Mouse (Mus musculus) kidney, embryonic 15.5 days (tissue): ENCODE results near the gene Eri3. TPM values are rescaled to one million over a fixed set of nuclear protein-coding genes. Genes with fewer than 3 reads are reported as not detected.

Experiments
- ATAC-seq: fragments of 200-750 bp; cut with Nextera tagmentation; replicated peaks from 2 replicates; pipeline ENCODE4 v1.8.0; 2017; ENCODE audit warnings: moderate TSS enrichment; ENCODE audit not compliant: low FRiP score
- H3K27ac ChIP-seq: fragments of 300-500 bp; sonication (generic); 2 replicates; pipeline ENCODE4 v1.5.1; 2015; ENCODE audit warnings: mild to moderate bottlenecking, inconsistent platforms
- H3K27me3 ChIP-seq: fragments of 300-500 bp; sonication (generic); 2 replicates; pipeline ENCODE4 v1.6.1; 2015; ENCODE audit warnings: inconsistent platforms
- H3K36me3 ChIP-seq: fragments of 300-500 bp; sonication (generic); 2 replicates; pipeline ENCODE4 v1.6.1; 2015; ENCODE audit warnings: inconsistent platforms
- H3K4me1 ChIP-seq: fragments of 300-500 bp; sonication (generic); 2 replicates; pipeline ENCODE4 v1.6.1; 2015; ENCODE audit warnings: inconsistent platforms
- H3K4me2 ChIP-seq: fragments of 300-500 bp; sonication (generic); 2 replicates; pipeline ENCODE4 v1.6.1; 2015; ENCODE audit warnings: moderate library complexity, mild to moderate bottlenecking, inconsistent platforms
- H3K4me3 ChIP-seq: fragments of 300-500 bp; sonication (generic); replicated peaks from 2 replicates; pipeline ENCODE4 v1.5.1; 2015; ENCODE audit warnings: mild to moderate bottlenecking, inconsistent platforms
- H3K9ac ChIP-seq: fragments of 300-500 bp; sonication (generic); 2 replicates; pipeline ENCODE4 v1.6.1; 2015; ENCODE audit warnings: mild to moderate bottlenecking, inconsistent platforms
- H3K9me3 ChIP-seq: fragments of 300-500 bp; sonication (generic); replicated peaks from 2 replicates; pipeline ENCODE4 v1.6.1; 2016; ENCODE audit warnings: inconsistent platforms
- WGBS: fragments of 180-500 bp; shearing (Covaris S2); methylation state at CpG from one replicate; pipeline ENCODE4 v1.1.7; 2015; ENCODE audit warnings: mixed read lengths; 5-methylcytosine and 5-hydroxymethylcytosine counted together
- polyA plus RNA-seq: library from polyadenylated mRNA; unstranded; fragments of >200 nt; fragmentation: Nextera tagmentation; extraction: Ambion mirVana; gene quantifications from 2 replicates; pipeline ENCODE4 v1.2.1, GENCODE M21; 2015

Gene Eri3
- polyA plus RNA-seq: 146 and 149 TPM in 2 replicates

- ATAC-seq: peak; percentile 100
- WGBS: under 1% methylated on average over 51 of the region's 53 CpGs
- H3K9me3 ChIP-seq: no peaks in the 10 kb centered on the region
Observed at GRCm38 (mm10) chr4:117550140-117550851, at the start of gene Eri3. Eri3 (plus strand) TSS chr4:117550365.

DNA sequence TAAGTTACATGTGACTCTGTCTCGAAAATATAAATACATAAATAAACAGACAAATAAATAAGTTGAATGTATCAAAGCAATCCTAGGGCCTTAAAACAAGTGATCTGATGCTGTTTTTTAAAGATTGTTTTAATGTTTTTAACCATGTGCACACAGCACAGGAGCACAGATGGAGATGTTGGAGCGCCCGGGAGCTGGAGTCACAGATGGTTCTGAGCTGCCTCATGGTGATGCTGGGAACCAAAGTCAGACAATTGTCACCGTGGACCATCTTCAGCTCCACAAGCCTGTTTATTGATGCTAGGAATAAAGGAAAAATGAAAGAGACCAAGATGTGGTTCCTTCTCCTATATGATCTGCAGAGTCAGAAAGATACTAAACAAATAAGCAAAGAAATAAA lies 31.9 kb upstream of the Eri3 start:
- 89% methylated on average over 4 of the region's 4 CpGs for WGBS
- no peak overlapping the region for H3K4me2 ChIP-seq
- no peak overlapping the region for H3K9ac ChIP-seq
- no peaks in the 10 kb centered on the region for H3K36me3 ChIP-seq
- no peaks in the 10 kb centered on the region for H3K9me3 ChIP-seq
- ATAC-seq: no peak
- H3K27me3 ChIP-seq: peaks cover 29% of the 10 kb centered on the region
- H3K4me1 ChIP-seq: no peaks in the 10 kb centered on the region
- H3K4me3 ChIP-seq: no peak overlapping the region
- no peak overlapping the region for H3K27ac ChIP-seq

More at GRCm38 (mm10) chr4:117550140-117550851, at the start of gene Eri3:
- H3K27ac ChIP-seq: peak within 1 kb of the TSS; percentile 86
- H3K9ac ChIP-seq: peak within 1 kb of the TSS; percentile 86
- peaks cover 2% of the 10 kb centered on the region; the same call in 1 of the 2 replicates for H3K27me3 ChIP-seq
- peak within 1 kb of the TSS; percentile 78 for H3K4me2 ChIP-seq
- peaks cover 25% of the 10 kb centered on the region for H3K4me1 ChIP-seq
- peaks cover 4% of the 10 kb centered on the region; the same call in 1 of the 2 replicates for H3K36me3 ChIP-seq
- peak within 1 kb of the TSS; percentile 98 for H3K4me3 ChIP-seq

- H3K4me3 ChIP-seq: no peak overlapping the region
- no peaks in the 10 kb centered on the region for H3K9me3 ChIP-seq
- no peaks in the 10 kb centered on the region for H3K4me1 ChIP-seq
- H3K4me2 ChIP-seq: no peak overlapping the region
- 69% methylated on average over 2 of the region's 2 CpGs for WGBS
- no peaks in the 10 kb centered on the region for H3K36me3 ChIP-seq
- H3K27me3 ChIP-seq: peaks cover 40% of the 10 kb centered on the region
- no peak for ATAC-seq
- H3K9ac ChIP-seq: no peak overlapping the region
- no peak overlapping the region for H3K27ac ChIP-seq
Observed at GRCm38 (mm10) chr4:117521350-117521749, 28.8 kb upstream of the Eri3 start.

- no peaks in the 10 kb centered on the region for H3K4me1 ChIP-seq
- no peak overlapping the region for H3K4me3 ChIP-seq
- no peak overlapping the region for H3K27ac ChIP-seq
- H3K4me2 ChIP-seq: no peak overlapping the region
- peaks cover 67% of the 10 kb centered on the region for H3K27me3 ChIP-seq
- H3K9ac ChIP-seq: no peak overlapping the region
- H3K36me3 ChIP-seq: no peaks in the 10 kb centered on the region
- H3K9me3 ChIP-seq: no peaks in the 10 kb centered on the region
- ATAC-seq: no peak
- 91% methylated on average over 5 of the region's 5 CpGs for WGBS
Observed at GRCm38 (mm10) chr4:117525990-117526389, 24.2 kb upstream of the Eri3 start.

DNA sequence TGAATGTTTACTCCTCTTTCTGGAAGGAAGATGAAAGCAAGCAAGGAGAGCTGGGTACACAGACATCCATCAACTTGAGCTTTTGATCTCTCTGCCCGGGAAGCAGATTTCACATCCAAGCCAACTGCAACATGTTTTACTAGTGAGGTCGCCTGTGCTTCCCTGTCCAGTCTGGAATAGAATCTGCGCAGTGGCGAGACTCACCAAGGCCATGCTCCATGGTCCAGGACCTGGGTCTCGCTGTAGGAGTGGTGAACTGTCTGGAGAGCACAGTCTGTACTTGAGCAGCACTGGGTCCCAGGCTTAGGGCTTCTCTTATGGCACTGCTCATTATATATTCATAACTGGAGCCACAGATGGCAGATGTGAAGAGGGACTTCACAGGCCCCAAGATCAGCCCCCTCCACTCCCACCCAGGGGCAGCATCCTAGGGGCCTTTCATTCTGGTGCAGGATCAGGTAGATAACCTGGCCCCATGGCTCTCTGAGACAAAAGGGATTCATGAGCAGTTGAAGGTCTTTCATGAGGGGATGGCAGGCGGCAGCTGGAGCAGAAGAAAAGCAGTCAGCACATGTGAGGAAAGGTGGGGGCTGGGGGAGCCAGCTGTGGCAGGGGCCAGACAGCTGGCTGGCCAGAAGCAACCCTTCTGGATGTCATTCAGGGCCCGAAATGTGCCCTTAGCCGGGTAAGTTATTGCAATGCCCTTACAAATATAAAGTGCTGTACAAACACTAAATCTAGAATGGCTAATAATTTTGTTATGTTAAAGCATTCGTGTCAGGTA lies 22.9 kb upstream of the Eri3 start:
- no peak overlapping the region for H3K27ac ChIP-seq
- no peak for ATAC-seq

DNA sequence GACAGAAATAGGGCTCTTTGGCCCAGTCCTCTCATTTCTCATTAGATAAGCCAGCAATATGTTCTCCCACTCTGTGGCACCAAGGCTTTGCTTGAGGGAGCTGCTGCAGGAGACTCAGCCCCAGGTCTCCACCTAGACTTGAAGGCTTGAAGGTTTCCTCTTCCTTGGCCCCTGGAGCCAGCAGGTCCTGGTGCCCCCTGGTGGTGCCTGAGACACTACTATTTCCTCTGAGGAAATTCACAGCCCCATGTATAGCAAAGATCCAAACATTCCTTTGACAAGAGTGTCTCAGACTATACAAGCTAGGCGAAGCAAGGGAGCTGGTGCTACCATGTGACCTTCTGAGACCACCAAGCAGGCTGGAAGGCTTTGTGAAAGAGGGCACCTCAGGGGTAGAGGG lies 22.2 kb upstream of the Eri3 start:
- no peak overlapping the region for H3K27ac ChIP-seq
- no peaks in the 10 kb centered on the region for H3K9me3 ChIP-seq
- 11% methylated on average over 1 of the region's 1 CpGs for WGBS
- H3K4me3 ChIP-seq: no peak overlapping the region
- ATAC-seq: no peak
- no peaks in the 10 kb centered on the region for H3K36me3 ChIP-seq
- no peak overlapping the region for H3K4me2 ChIP-seq
- no peak overlapping the region for H3K9ac ChIP-seq
- H3K4me1 ChIP-seq: no peaks in the 10 kb centered on the region
- peaks cover 63% of the 10 kb centered on the region for H3K27me3 ChIP-seq

More for the DNA sequence above, 22.9 kb upstream of the Eri3 start:
- H3K36me3 ChIP-seq: no peaks in the 10 kb centered on the region
- WGBS: 47% methylated on average over 9 of the region's 9 CpGs
- H3K9ac ChIP-seq: no peak overlapping the region
- H3K4me2 ChIP-seq: no peak overlapping the region
- H3K4me1 ChIP-seq: no peaks in the 10 kb centered on the region
- no peak overlapping the region for H3K4me3 ChIP-seq
- no peaks in the 10 kb centered on the region for H3K9me3 ChIP-seq
- peaks cover 66% of the 10 kb centered on the region for H3K27me3 ChIP-seq

GRCm38 (mm10) chr4:117529843-117530242 lies 20.3 kb upstream of the Eri3 start:
- Histone ChIP-seq H3K36me3 (no peaks in the 10 kb centered on the region), H3K27ac (no peak overlapping the region), H3K4me3 (no peak overlapping the region), H3K9ac (no peak overlapping the region), H3K4me1 (no peaks in the 10 kb centered on the region), H3K9me3 (no peaks in the 10 kb centered on the region), H3K27me3 (peaks cover 63% of the 10 kb centered on the region), H3K4me2 (no peak overlapping the region)
- ATAC-seq: no peak
- WGBS: 76% methylated on average over 4 of the region's 4 CpGs

DNA sequence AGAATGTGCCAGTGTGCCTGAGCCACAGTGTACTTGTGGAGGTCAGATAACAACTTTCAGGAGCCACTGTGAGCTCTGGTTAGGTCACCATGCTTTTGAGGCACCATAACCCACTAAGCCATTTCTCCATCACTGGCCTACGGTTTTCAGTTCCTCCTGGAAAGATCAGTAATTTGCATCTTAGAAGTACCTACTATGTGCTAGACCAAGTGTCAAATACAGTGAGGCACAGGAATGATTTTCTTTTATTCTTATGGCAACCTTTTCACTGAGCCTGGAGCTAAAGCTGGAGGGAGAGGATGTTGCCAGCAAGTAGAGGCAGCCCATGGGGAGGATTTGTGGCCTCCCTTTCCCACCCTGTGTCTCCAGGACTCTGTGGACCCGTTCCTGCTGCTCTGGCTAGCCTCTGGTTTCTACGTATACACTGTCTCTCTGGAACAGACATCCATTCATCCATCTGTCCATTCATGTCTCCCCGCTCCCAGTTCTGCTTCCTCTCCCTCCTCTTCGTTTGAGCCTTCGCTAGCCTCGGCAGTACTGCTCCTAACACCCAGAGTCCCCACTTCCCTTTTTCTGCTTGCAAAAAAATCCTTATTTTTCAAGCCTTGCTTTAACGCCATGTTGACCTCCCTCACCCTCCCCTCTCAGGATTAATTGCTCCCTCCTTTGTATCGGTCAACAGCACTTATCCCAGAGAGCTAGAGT lies 14.5 kb upstream of the Eri3 start:
- Histone ChIP-seq H3K4me1 (peaks cover 20% of the 10 kb centered on the region), H3K27ac (no peak overlapping the region), H3K4me3 (no peak overlapping the region), H3K9ac (no peak overlapping the region), H3K36me3 (no peaks in the 10 kb centered on the region), H3K27me3 (peaks cover 33% of the 10 kb centered on the region), H3K4me2 (no peak overlapping the region), H3K9me3 (no peaks in the 10 kb centered on the region)
- WGBS: 56% methylated on average over 9 of the region's 9 CpGs
- ATAC-seq: no peak

DNA sequence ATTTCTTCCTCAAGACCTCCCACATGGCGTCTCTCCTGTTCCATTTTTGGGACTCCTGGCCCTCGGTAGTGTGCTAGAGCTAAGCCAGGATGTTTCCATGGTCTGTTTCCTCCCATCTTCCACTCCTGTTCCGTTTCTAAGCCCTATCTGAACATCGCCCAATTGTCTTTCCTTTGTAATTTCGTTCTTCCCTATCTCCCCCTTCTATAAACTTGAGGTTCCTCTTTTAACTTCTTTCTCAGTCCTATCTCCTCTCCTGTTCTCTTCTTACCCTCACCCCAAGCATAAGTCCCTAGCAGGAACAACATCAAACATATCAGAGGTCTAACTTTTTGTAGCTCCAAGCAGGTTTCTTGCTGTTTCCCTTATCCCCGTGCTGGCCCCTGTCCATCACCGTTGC lies 13.2 kb upstream of the Eri3 start:
- no peak overlapping the region for H3K9ac ChIP-seq
- H3K4me3 ChIP-seq: no peak overlapping the region
- H3K4me2 ChIP-seq: no peak overlapping the region
- ATAC-seq: no peak
- no peaks in the 10 kb centered on the region for H3K36me3 ChIP-seq
- 84% methylated on average over 7 of the region's 7 CpGs for WGBS
- H3K27me3 ChIP-seq: peaks cover 33% of the 10 kb centered on the region
- peaks cover 20% of the 10 kb centered on the region for H3K4me1 ChIP-seq
- H3K9me3 ChIP-seq: no peaks in the 10 kb centered on the region
- no peak overlapping the region for H3K27ac ChIP-seq

DNA sequence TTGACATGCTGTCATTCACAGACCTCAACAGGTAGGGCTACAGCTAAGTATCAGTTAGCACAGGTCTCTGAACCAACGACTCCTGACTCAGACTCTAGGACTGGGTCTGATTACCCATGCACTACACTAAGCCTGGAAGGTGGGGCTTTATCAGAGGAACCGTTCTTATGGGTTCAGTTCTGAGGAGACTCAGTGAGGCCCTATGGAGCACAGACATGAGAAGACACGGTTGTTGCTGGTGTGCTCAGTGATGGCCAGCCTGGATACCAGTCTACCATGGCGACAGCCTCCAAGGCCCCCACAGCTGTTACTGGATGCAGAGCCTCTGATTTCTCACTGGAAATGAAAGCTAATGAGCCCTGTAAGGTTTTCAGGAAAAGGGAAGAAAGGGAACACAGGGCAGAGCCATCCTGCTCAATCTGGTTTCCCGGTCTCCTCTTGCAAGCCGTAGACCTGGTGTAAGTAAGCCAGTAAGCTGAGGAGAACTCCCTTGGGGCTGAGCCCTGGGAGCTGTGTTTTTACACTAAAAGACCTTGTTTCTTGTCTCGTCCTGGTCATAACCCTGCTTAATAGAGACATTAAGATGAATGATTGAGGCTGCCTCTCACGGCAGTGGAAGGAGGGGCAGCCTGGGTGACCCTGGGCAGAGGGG lies 10.7 kb upstream of the Eri3 start:
- Histone ChIP-seq H3K9ac (no peak overlapping the region), H3K27ac (0 out of 2 replicates have a peak overlapping the region, but pooled peaks have one; percentile 32), H3K4me2 (no peak overlapping the region), H3K27me3 (peaks cover 33% of the 10 kb centered on the region), H3K4me1 (peaks cover 20% of the 10 kb centered on the region), H3K4me3 (no peak overlapping the region), H3K36me3 (no peaks in the 10 kb centered on the region), H3K9me3 (no peaks in the 10 kb centered on the region)
- peak; percentile 73 for ATAC-seq
- 30% methylated on average over 8 of the region's 8 CpGs for WGBS

DNA sequence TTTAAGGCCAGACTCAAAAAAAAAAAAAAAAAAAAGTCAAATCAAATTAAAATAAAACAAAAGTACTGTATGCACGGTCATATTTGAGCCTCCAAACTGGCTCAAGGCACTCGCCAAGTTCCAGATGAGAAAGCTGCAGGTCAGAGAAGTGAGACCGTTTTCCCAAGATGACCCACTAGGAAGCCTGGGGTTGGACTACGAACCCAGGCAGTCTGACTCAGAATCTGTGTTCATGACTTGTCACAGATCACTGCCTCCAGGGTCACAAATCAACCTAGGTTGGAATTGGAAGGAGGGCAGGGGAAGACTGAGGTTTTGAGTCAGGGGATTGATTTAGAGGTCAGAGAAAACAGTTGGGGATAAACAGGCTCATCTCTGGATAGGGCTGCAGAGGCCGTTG lies 9.6 kb upstream of the Eri3 start:
- ATAC-seq: no peak
- H3K9ac ChIP-seq: no peak overlapping the region
- H3K4me1 ChIP-seq: peaks cover 20% of the 10 kb centered on the region
- no peaks in the 10 kb centered on the region for H3K9me3 ChIP-seq
- H3K36me3 ChIP-seq: no peaks in the 10 kb centered on the region
- no peak overlapping the region for H3K4me2 ChIP-seq
- peaks cover 25% of the 10 kb centered on the region for H3K27me3 ChIP-seq
- no peak overlapping the region for H3K27ac ChIP-seq
- 51% methylated on average over 5 of the region's 5 CpGs for WGBS
- H3K4me3 ChIP-seq: no peak overlapping the region
